Mouse (Mus musculus): ENCODE data around the gene Cfap54. TPM values are rescaled to one million over a fixed set of nuclear protein-coding genes. Genes with fewer than 3 reads are reported as not detected.

Cfap54 gene
- polyA plus RNA-seq, 1 experiment from 2014 or later = 1.5 TPM

GRCm38 (mm10) chr10:93091928-93092327 lies 10.5 kb upstream of the Cfap54 start:
- Histone ChIP-seq H3K9me3 (replicated peaks) (no peaks in the 10 kb centered on the region), H3K4me1 (no peaks in the 10 kb centered on the region), H3K27me3 (ENCODE audit: low read depth, poor library complexity, severe bottlenecking) (no peaks in the 10 kb centered on the region), H3K27ac (replicated peaks) (no peak overlapping the region), H3K36me3 (no peaks in the 10 kb centered on the region), H3K4me3 (no peak overlapping the region)
- WGBS = 88% methylated on average over 2 of the region's 2 CpGs
- DNase-seq (ENCODE audit: low spot score) = no peak

- 87% methylated on average over 6 of the region's 6 CpGs for WGBS
- Histone ChIP-seq H3K4me3 (no peak overlapping the region), H3K27me3 (ENCODE audit: low read depth, poor library complexity, severe bottlenecking) (no peaks in the 10 kb centered on the region), H3K27ac (replicated peaks) (no peak overlapping the region), H3K9me3 (replicated peaks) (no peaks in the 10 kb centered on the region), H3K4me1 (no peaks in the 10 kb centered on the region), H3K36me3 (no peaks in the 10 kb centered on the region)
- DNase-seq (ENCODE audit: low spot score) = no peak
Observed at GRCm38 (mm10) chr10:93090241-93090640, 8.8 kb upstream of the Cfap54 start.

GRCm38 (mm10) chr10:93088396-93089048 lies 7.1 kb upstream of the Cfap54 start:
- no peak overlapping the region for H3K4me3 ChIP-seq
- H3K27me3 ChIP-seq (ENCODE audit: low read depth, poor library complexity, severe bottlenecking) = no peaks in the 10 kb centered on the region; the same call in 1 of the 2 replicates
- no peaks in the 10 kb centered on the region for H3K36me3 ChIP-seq
- 76% methylated on average over 11 of the region's 11 CpGs for WGBS
- H3K27ac ChIP-seq (replicated peaks) = no peak overlapping the region
- DNase-seq (ENCODE audit: low spot score) = no peak
- no peaks in the 10 kb centered on the region for H3K9me3 ChIP-seq (replicated peaks)
- H3K4me1 ChIP-seq = peaks cover 7% of the 10 kb centered on the region

GRCm38 (mm10) chr10:93087504-93087903 lies 6.1 kb upstream of the Cfap54 start:
- no peaks in the 10 kb centered on the region for H3K36me3 ChIP-seq
- H3K9me3 ChIP-seq (replicated peaks) = no peaks in the 10 kb centered on the region
- peaks cover 17% of the 10 kb centered on the region for H3K4me1 ChIP-seq
- DNase-seq (ENCODE audit: low spot score) = no peak
- H3K27me3 ChIP-seq (ENCODE audit: low read depth, poor library complexity, severe bottlenecking) = no peaks in the 10 kb centered on the region; the same call in 1 of the 2 replicates
- WGBS = 84% methylated on average over 7 of the region's 7 CpGs
- no peak overlapping the region for H3K27ac ChIP-seq (replicated peaks)
- no peak overlapping the region for H3K4me3 ChIP-seq

GRCm38 (mm10) chr10:93083963-93084340 lies 2.5 kb upstream of the Cfap54 start:
- Histone ChIP-seq H3K4me1 (peaks cover 33% of the 10 kb centered on the region), H3K27me3 (ENCODE audit: low read depth, poor library complexity, severe bottlenecking) (no peaks in the 10 kb centered on the region; the same call in 1 of the 2 replicates), H3K27ac (replicated peaks) (peak overlapping the region; percentile 79; the same call in 1 of the 2 replicates), H3K9me3 (replicated peaks) (no peaks in the 10 kb centered on the region), H3K36me3 (no peaks in the 10 kb centered on the region), H3K4me3 (no peak overlapping the region)
- no peak for DNase-seq (ENCODE audit: low spot score)
- 62% methylated on average over 8 of the region's 8 CpGs for WGBS

- no peaks in the 10 kb centered on the region for H3K36me3 ChIP-seq
- H3K4me3 ChIP-seq = peak overlapping the region; percentile 45
- peak; percentile 42 for DNase-seq (ENCODE audit: low spot score)
- peaks cover 33% of the 10 kb centered on the region for H3K4me1 ChIP-seq
- H3K27ac ChIP-seq (replicated peaks) = peak overlapping the region; percentile 79
- 8% methylated on average over 17 of the region's 17 CpGs for WGBS
- H3K27me3 ChIP-seq (ENCODE audit: low read depth, poor library complexity, severe bottlenecking) = no peaks in the 10 kb centered on the region; the same call in 1 of the 2 replicates
- H3K9me3 ChIP-seq (replicated peaks) = no peaks in the 10 kb centered on the region
Observed at GRCm38 (mm10) chr10:93083198-93083962, 2.0 kb upstream of the Cfap54 start.

- no peak overlapping the region for H3K4me3 ChIP-seq
- DNase-seq (ENCODE audit: low spot score) = no peak
- no peaks in the 10 kb centered on the region for H3K9me3 ChIP-seq (replicated peaks)
- H3K27me3 ChIP-seq (ENCODE audit: low read depth, poor library complexity, severe bottlenecking) = no peaks in the 10 kb centered on the region; the same call in 1 of the 2 replicates
- 88% methylated on average over 3 of the region's 3 CpGs for WGBS
- H3K27ac ChIP-seq (replicated peaks) = no peak overlapping the region
- H3K4me1 ChIP-seq = peaks cover 39% of the 10 kb centered on the region
- H3K36me3 ChIP-seq = no peaks in the 10 kb centered on the region
Observed at GRCm38 (mm10) chr10:93079486-93079885, 1.9 kb downstream of the Cfap54 start.

GRCm38 (mm10) chr10:93077935-93078479 lies 3.4 kb downstream of the Cfap54 start:
- Histone ChIP-seq H3K9me3 (replicated peaks) (no peaks in the 10 kb centered on the region), H3K36me3 (no peaks in the 10 kb centered on the region), H3K4me1 (peaks cover 26% of the 10 kb centered on the region), H3K27me3 (ENCODE audit: low read depth, poor library complexity, severe bottlenecking) (no peaks in the 10 kb centered on the region), H3K4me3 (no peak overlapping the region), H3K27ac (replicated peaks) (0 out of 2 replicates have a peak overlapping the region, but pooled peaks have one; percentile 9)
- WGBS = 78% methylated on average over 11 of the region's 11 CpGs
- DNase-seq (ENCODE audit: low spot score) = no peak

GRCm38 (mm10) chr10:93076376-93076775 lies 5.0 kb downstream of the Cfap54 start:
- WGBS = 91% methylated on average over 9 of the region's 9 CpGs
- Histone ChIP-seq H3K4me1 (peaks cover 12% of the 10 kb centered on the region), H3K27ac (replicated peaks) (no peak overlapping the region), H3K36me3 (no peaks in the 10 kb centered on the region), H3K27me3 (ENCODE audit: low read depth, poor library complexity, severe bottlenecking) (no peaks in the 10 kb centered on the region), H3K4me3 (no peak overlapping the region), H3K9me3 (replicated peaks) (no peaks in the 10 kb centered on the region)
- DNase-seq (ENCODE audit: low spot score) = no peak

- DNase-seq (ENCODE audit: low spot score) = no peak
- H3K4me1 ChIP-seq = peaks cover 8% of the 10 kb centered on the region
- H3K27ac ChIP-seq (replicated peaks) = no peak overlapping the region
- no peak overlapping the region for H3K4me3 ChIP-seq
- no peaks in the 10 kb centered on the region for H3K9me3 ChIP-seq (replicated peaks)
- 84% methylated on average over 8 of the region's 8 CpGs for WGBS
- no peaks in the 10 kb centered on the region for H3K27me3 ChIP-seq (ENCODE audit: low read depth, poor library complexity, severe bottlenecking)
- H3K36me3 ChIP-seq = no peaks in the 10 kb centered on the region
Observed at GRCm38 (mm10) chr10:93075856-93076255, 5.6 kb downstream of the Cfap54 start.

GRCm38 (mm10) chr10:93072769-93073168 lies 8.6 kb downstream of the Cfap54 start:
- Histone ChIP-seq H3K4me3 (no peak overlapping the region), H3K27ac (replicated peaks) (no peak overlapping the region), H3K36me3 (no peaks in the 10 kb centered on the region), H3K4me1 (peaks cover 3% of the 10 kb centered on the region), H3K27me3 (ENCODE audit: low read depth, poor library complexity, severe bottlenecking) (no peaks in the 10 kb centered on the region), H3K9me3 (replicated peaks) (no peaks in the 10 kb centered on the region)
- no peak for DNase-seq (ENCODE audit: low spot score)
- WGBS = 83% methylated on average over 2 of the region's 2 CpGs

GRCm38 (mm10) chr10:93071753-93072152 lies 9.7 kb downstream of the Cfap54 start:
- WGBS = 86% methylated on average over 3 of the region's 3 CpGs
- Histone ChIP-seq H3K9me3 (replicated peaks) (no peaks in the 10 kb centered on the region), H3K4me3 (no peak overlapping the region), H3K4me1 (no peaks in the 10 kb centered on the region), H3K27me3 (ENCODE audit: low read depth, poor library complexity, severe bottlenecking) (no peaks in the 10 kb centered on the region), H3K36me3 (no peaks in the 10 kb centered on the region), H3K27ac (replicated peaks) (no peak overlapping the region)
- DNase-seq (ENCODE audit: low spot score) = no peak

Data from midbrain, embryonic 10.5 days (tissue).